Mouse (Mus musculus): ENCODE results near the gene Hist1h2ad. TPM values are rescaled to one million over a fixed set of nuclear protein-coding genes. Genes with fewer than 3 reads are reported as not detected.
A peak's percentile ranks its signal among the peaks of the same experiment; 100 is the strongest.
"Not testable (repeated sequence)": the region's sequence is repeated elsewhere in the genome, so short reads cannot be mapped to it uniquely, and the experiment has no call there.

Gene Hist1h2ad
- polyA plus RNA-seq, 1 experiment from 2014 or later, result 1.6 TPM

GRCm38 (mm10) chr13:23561531-23561882 is 12.7 kb upstream of the Hist1h2ad start:
- Histone ChIP-seq H3K4me1 (peaks cover 12% of the 10 kb centered on the region), H3K27ac (peak overlapping the region; percentile 97), H3K4me2 (peak overlapping the region; percentile 70), H3K9ac (peak overlapping the region; percentile 55), H3K4me3 (peak overlapping the region; percentile 49)
- not testable (repeated sequence) for H3K27me3 ChIP-seq (replicated peaks); ATAC-seq (replicated peaks); H3K9me3 ChIP-seq; H3K36me3 ChIP-seq (replicated peaks)
- 0% methylated on average over 2 of the region's 5 CpGs for WGBS

GRCm38 (mm10) chr13:23561883-23562659 is 12.1 kb upstream of the Hist1h2ad start, which contains the start of gene Hist1h3e:
TSS of gene Hist1h3e (minus strand) at chr13:23562369.
- not testable (repeated sequence) for H3K9me3 ChIP-seq; H3K36me3 ChIP-seq (replicated peaks); H3K4me1 ChIP-seq; H3K27me3 ChIP-seq (replicated peaks)
- Histone ChIP-seq H3K27ac (peak within 1 kb of the TSS; percentile 97), H3K4me3 (peak within 1 kb of the TSS; percentile 49), H3K9ac (peak within 1 kb of the TSS; percentile 55), H3K4me2 (peak within 1 kb of the TSS; percentile 70)
- under 1% methylated on average over 58 of the region's 67 CpGs for WGBS
- ATAC-seq (replicated peaks), result peak; percentile 97

- H3K27me3 ChIP-seq (replicated peaks), result no peaks in the 10 kb centered on the region
- H3K36me3 ChIP-seq (replicated peaks), result no peaks in the 10 kb centered on the region
- ATAC-seq (replicated peaks), result peak; percentile 65
- under 1% methylated on average over 18 of the region's 18 CpGs for WGBS
- peak overlapping the region; percentile 49 for H3K4me3 ChIP-seq
- peak overlapping the region; percentile 97 for H3K27ac ChIP-seq
- peak overlapping the region; percentile 70 for H3K4me2 ChIP-seq
- H3K9me3 ChIP-seq, result no peaks in the 10 kb centered on the region
- H3K4me1 ChIP-seq, result peaks cover 9% of the 10 kb centered on the region
- H3K9ac ChIP-seq, result peak overlapping the region; percentile 45
These were observed 11.3 kb upstream of the Hist1h2ad start for GRCm38 (mm10) chr13:23562699-23563462.

GRCm38 (mm10) chr13:23564482-23564881 is 9.7 kb upstream of the Hist1h2ad start:
- Histone ChIP-seq H3K9me3 (no peaks in the 10 kb centered on the region), H3K27me3 (replicated peaks) (no peaks in the 10 kb centered on the region), H3K36me3 (replicated peaks) (no peaks in the 10 kb centered on the region), H3K4me2 (no peak overlapping the region), H3K4me1 (peaks cover 9% of the 10 kb centered on the region), H3K27ac (peak overlapping the region; percentile 97; the same call in 1 of the 2 replicates), H3K9ac (no peak overlapping the region), H3K4me3 (no peak overlapping the region)
- ATAC-seq (replicated peaks), result no peak
- 96% methylated on average over 2 of the region's 2 CpGs for WGBS

- peak overlapping the region; percentile 41 for H3K9ac ChIP-seq
- H3K4me2 ChIP-seq, result peak overlapping the region; percentile 75
- not testable (repeated sequence) for H3K9me3 ChIP-seq; H3K27me3 ChIP-seq (replicated peaks); H3K36me3 ChIP-seq (replicated peaks)
- peak; percentile 38; the same call in 1 of the 2 replicates for ATAC-seq (replicated peaks)
- H3K27ac ChIP-seq, result peak overlapping the region; percentile 96
- WGBS, result 1% methylated on average over 27 of the region's 41 CpGs
- H3K4me3 ChIP-seq, result peak overlapping the region; percentile 45
- peaks cover 27% of the 10 kb centered on the region for H3K4me1 ChIP-seq
These were observed 3.7 kb upstream of the Hist1h2ad start for GRCm38 (mm10) chr13:23570261-23571021.

- peak within 1 kb of the TSS; percentile 65 for H3K9ac ChIP-seq
- H3K9me3 ChIP-seq, result no peaks in the 10 kb centered on the region
- peak within 1 kb of the TSS; percentile 75 for H3K4me2 ChIP-seq
- H3K36me3 ChIP-seq (replicated peaks), result no peaks in the 10 kb centered on the region
- WGBS, result under 1% methylated on average over 18 of the region's 18 CpGs
- H3K27ac ChIP-seq, result peak within 1 kb of the TSS; percentile 96
- H3K27me3 ChIP-seq (replicated peaks), result no peaks in the 10 kb centered on the region
- peaks cover 28% of the 10 kb centered on the region for H3K4me1 ChIP-seq
- H3K4me3 ChIP-seq, result peak within 1 kb of the TSS; percentile 45
- ATAC-seq (replicated peaks), result peak; percentile 95
These were observed 3.1 kb upstream of the Hist1h2ad start, which contains the start of the genes Hist1h2ae and Hist1h2bg for GRCm38 (mm10) chr13:23571022-23571503. TSS of gene Hist1h2ae (minus strand) at chr13:23571220. TSS of gene Hist1h2bg (plus strand) at chr13:23571396.

DNA sequence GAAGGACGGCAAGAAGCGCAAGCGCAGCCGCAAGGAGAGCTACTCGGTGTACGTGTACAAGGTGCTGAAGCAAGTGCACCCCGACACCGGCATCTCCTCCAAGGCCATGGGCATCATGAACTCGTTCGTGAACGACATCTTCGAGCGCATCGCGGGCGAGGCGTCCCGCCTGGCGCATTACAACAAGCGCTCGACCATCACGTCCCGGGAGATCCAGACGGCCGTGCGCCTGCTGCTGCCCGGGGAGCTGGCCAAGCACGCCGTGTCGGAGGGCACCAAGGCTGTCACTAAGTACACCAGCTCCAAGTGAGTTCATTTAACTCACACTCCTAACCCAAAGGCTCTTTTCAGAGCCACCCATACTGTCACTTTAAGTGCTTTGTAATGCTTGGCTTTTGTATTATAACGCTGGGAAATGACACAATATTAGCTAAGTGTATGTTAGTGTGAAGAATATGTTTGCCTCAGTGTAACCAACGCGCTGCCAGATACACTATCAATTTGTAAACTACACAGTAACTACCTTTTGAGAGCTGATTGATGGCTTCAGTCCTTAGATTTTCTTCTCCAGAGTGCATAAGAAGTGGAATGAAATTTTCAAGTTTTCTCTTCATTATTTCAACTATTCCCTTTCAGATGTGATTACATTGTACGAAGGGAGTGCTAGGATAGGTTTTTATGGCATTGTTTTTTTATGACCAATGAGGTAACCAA is 2.5 kb upstream of the Hist1h2ad start:
- ATAC-seq (replicated peaks), result 0 out of 2 replicates have a peak, but pooled peaks have one; percentile 0
- not testable (repeated sequence) for H3K9me3 ChIP-seq; H3K27me3 ChIP-seq (replicated peaks); H3K36me3 ChIP-seq (replicated peaks)
- H3K4me3 ChIP-seq, result peak overlapping the region; percentile 45
- peak overlapping the region; percentile 75 for H3K4me2 ChIP-seq
- peak overlapping the region; percentile 65 for H3K9ac ChIP-seq
- peak overlapping the region; percentile 96 for H3K27ac ChIP-seq
- H3K4me1 ChIP-seq, result peaks cover 34% of the 10 kb centered on the region
- under 1% methylated on average over 13 of the region's 34 CpGs for WGBS

- Histone ChIP-seq H3K9ac (peak overlapping the region; percentile 65; the same call in 1 of the 2 replicates), H3K27me3 (replicated peaks) (no peaks in the 10 kb centered on the region), H3K4me1 (peaks cover 42% of the 10 kb centered on the region), H3K4me2 (peak overlapping the region; percentile 75), H3K27ac (peak overlapping the region; percentile 96), H3K9me3 (no peaks in the 10 kb centered on the region), H3K36me3 (replicated peaks) (no peaks in the 10 kb centered on the region), H3K4me3 (peak overlapping the region; percentile 45)
- ATAC-seq (replicated peaks), result no peak
- WGBS, result 39% methylated on average over 2 of the region's 2 CpGs
These were observed 1.8 kb upstream of the Hist1h2ad start for GRCm38 (mm10) chr13:23572218-23573033.

GRCm38 (mm10) chr13:23573034-23573897 is 915 bp upstream of the Hist1h2ad start:
- not testable (repeated sequence) for ATAC-seq (replicated peaks); H3K27me3 ChIP-seq (replicated peaks); H3K36me3 ChIP-seq (replicated peaks); H3K9ac ChIP-seq; H3K9me3 ChIP-seq
- Histone ChIP-seq H3K4me1 (peaks cover 42% of the 10 kb centered on the region), H3K4me3 (peak overlapping the region; percentile 36), H3K4me2 (peak overlapping the region; percentile 75), H3K27ac (peak overlapping the region; percentile 86)
- WGBS, result 8% methylated on average over 20 of the region's 20 CpGs

DNA sequence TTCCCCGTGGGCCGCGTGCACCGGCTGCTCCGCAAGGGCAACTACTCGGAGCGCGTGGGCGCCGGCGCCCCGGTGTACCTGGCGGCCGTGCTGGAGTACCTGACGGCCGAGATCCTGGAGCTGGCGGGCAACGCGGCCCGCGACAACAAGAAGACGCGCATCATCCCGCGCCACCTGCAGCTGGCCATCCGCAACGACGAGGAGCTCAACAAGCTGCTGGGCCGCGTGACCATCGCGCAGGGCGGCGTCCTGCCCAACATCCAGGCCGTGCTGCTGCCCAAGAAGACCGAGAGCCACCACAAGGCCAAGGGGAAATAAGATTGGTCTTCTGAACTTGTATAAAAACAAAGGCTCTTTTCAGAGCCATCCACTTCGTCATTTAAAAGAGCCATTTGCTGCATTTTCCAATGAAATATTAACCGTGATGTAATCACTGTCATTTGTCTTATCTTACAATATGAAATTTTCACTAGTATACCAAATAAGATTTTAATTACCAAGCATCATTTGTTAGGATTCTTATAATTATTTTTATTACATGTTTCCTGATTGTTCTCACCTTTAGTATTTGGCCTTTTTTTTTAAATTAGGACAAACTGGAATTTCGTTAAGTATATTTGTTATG is 477 bp downstream of the Hist1h2ad start:
- Histone ChIP-seq H3K4me3 (peak overlapping the region; percentile 36), H3K4me2 (peak overlapping the region; percentile 75), H3K27ac (peak overlapping the region; percentile 86), H3K4me1 (peaks cover 42% of the 10 kb centered on the region)
- peak; percentile 3 for ATAC-seq (replicated peaks)
- not testable (repeated sequence) for H3K9ac ChIP-seq; H3K9me3 ChIP-seq; H3K36me3 ChIP-seq (replicated peaks); H3K27me3 ChIP-seq (replicated peaks)
- WGBS, result under 1% methylated on average over 14 of the region's 39 CpGs

Data from midbrain, embryonic 15.5 days (tissue).